Mouse (Mus musculus) layer of hippocampus, adult 6 months (tissue): ENCODE measurements around the gene Pitpna. TPM values are rescaled to one million over a fixed set of nuclear protein-coding genes. Genes with fewer than 3 reads are reported as not detected.

Source experiments
- long read RNA-seq, 2 experiments: library from polyadenylated mRNA; unstranded; transcript quantifications; one replicate each; pipeline ENCODE4 v2.0.0; 2019 to 2020
- microRNA-seq: library from miRNA; unstranded; fragments of <30 nt; microRNA quantifications from one replicate; pipeline ENCODE4 v1.2.0, GENCODE M21; 2020
- polyA plus RNA-seq: library from polyadenylated mRNA; unstranded; fragments of <200 nt; fragmentation: Nextera tagmentation; gene quantifications from 2 replicates; pipeline ENCODE4 v1.2.3, GENCODE M21; 2021

Gene Pitpna
- 18.7 and 19.2 TPM in 2 replicates for polyA plus RNA-seq
- long read RNA-seq, experiment 1, partial matches to known transcripts, result 49 of 53 reads
- long read RNA-seq, experiment 1, other reads (novel, unspliced or antisense), result 4 of 53 reads
- long read RNA-seq, experiment 2, partial matches to known transcripts, result 57 of 77 reads
- long read RNA-seq, experiment 2, other reads (novel, unspliced or antisense), result 20 of 77 reads

GRCm38 (mm10) chr11:75587493-75588284, at the start of gene Pitpna:
Gene Pitpna (plus strand): TSS chr11:75588097.

DNA sequence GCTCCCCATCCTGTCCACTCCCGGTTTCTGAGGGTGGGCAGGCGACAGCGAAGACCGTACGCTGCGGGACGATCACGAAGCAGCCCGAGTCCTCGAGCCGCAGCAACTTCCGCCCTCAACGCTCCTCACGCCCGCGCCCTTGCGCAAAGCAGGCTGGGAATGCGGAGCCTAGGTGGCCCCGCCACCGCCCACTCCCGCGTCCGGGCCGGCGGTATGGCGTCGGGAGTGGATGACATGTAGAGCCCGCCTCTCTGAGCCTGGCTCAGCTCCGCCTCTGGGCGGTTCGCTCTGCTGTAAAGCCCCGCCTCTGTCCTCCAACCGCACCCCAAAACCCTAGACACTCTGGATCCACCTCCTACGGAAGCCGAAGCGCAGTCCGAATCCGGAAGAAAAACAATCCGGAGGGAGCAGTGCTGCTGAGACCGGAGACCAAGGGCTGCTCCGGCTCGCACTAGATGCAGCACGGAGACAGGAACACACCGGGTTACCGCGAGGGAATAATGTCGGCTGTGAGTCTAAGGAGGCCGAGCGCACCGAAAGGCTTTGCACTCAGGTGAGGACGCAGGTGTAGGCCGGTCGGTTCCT, 42.8 kb downstream of the Pitpna start, which contains the start of gene Inpp5k:
TSS of gene Inpp5k (plus strand) at position 344 of the 585 bp plus-strand sequence.

DNA sequence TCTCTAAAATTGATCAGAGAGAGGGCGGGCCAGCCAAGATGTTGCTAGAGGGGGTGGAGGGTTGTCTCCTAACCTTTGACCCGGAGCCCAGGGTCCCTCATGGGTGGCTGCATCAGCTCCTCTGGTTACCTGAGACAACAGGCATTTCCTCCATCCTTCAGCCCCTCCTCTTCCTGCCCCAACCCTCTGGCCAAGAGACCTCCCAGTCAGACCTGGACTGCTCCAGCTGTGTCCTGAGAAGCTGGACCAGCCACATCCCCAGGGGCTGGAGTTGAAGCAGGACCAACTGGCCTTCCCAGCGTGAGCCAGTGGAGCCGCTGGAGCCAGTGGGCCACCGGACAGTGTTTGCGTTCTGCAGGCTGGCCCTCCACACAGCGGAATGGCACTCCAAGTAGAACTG, 62.4 kb downstream of the Pitpna start, which contains the start of gene Myo1c:
TSS of gene Myo1c (plus strand) at position 194 of the 400 bp plus-strand sequence.

Small RNAs within 50 kb of the gene (microRNA-seq; reads per million reads assigned to microRNA genes)
- not detected for gene Mir3971

Other genes starting within 250 kb of the Pitpna start
- 35.7 and 45.7 TPM in 2 replicates for gene Rpa1, start 239.8 kb upstream of the Pitpna start, polyA plus RNA-seq
- 11.1 and 14.0 TPM in 2 replicates for gene Smyd4, start 239.7 kb upstream of the Pitpna start, polyA plus RNA-seq
- gene Serpinf1, start 165.4 kb upstream of the Pitpna start, polyA plus RNA-seq, result 9.7 and 15.3 TPM in 2 replicates
- gene Serpinf2, start 148.5 kb upstream of the Pitpna start, polyA plus RNA-seq, result 0.14 and 0.40 TPM in 2 replicates
- 4.0 and 4.4 TPM in 2 replicates for gene Wdr81, start 133.4 kb upstream of the Pitpna start, polyA plus RNA-seq
- gene Tlcd2, start 126.4 kb upstream of the Pitpna start, polyA plus RNA-seq, result 0.67 and 0.73 TPM in 2 replicates
- gene Prpf8, start 101.3 kb upstream of the Pitpna start, polyA plus RNA-seq, result 16.3 and 16.5 TPM in 2 replicates
- 1.9 and 3.4 TPM in 2 replicates for gene Rilp, start 78.0 kb upstream of the Pitpna start, polyA plus RNA-seq
- gene Scarf1, start 74.6 kb upstream of the Pitpna start, polyA plus RNA-seq, result 0.90 and 1.3 TPM in 2 replicates
- 13.9 and 18.2 TPM in 2 replicates for gene Slc43a2, start 56.4 kb upstream of the Pitpna start, polyA plus RNA-seq
- 20.0 and 22.0 TPM in 2 replicates for gene Inpp5k, start 42.9 kb downstream of the Pitpna start, polyA plus RNA-seq
- gene Myo1c, start 62.4 kb downstream of the Pitpna start, polyA plus RNA-seq, result 3.0 and 3.3 TPM in 2 replicates
- gene Crk, start 91.2 kb downstream of the Pitpna start, polyA plus RNA-seq, result 28.5 and 29.6 TPM in 2 replicates
- gene Ywhae, start 144.8 kb downstream of the Pitpna start, polyA plus RNA-seq, result 825 and 904 TPM in 2 replicates
- gene Doc2b, start 208.0 kb downstream of the Pitpna start, polyA plus RNA-seq, result 4.9 and 5.2 TPM in 2 replicates